Mouse (Mus musculus) testis, postnatal 14 days (tissue): ENCODE data around the gene Tapbp.
A peak's percentile ranks its signal among the peaks of the same experiment; 100 is the strongest.
"Not testable (repeated sequence)": the region's sequence is repeated elsewhere in the genome, so short reads cannot be mapped to it uniquely, and the experiment has no call there.

ENCODE experiments used
- DNase-seq: peaks from one replicate; pipeline ENCODE4 v3.0.0; 2021; ENCODE audit warnings: low spot score

Tapbp gene

GRCm38 (mm10) chr17:33948090-33948904, 32.6 kb downstream of the Tapbp start:
- DNase-seq, result no peak

GRCm38 (mm10) chr17:33948905-33949537, 33.3 kb downstream of the Tapbp start:
- no peak for DNase-seq

- DNase-seq, result no peak
These were observed 34.5 kb downstream of the Tapbp start for GRCm38 (mm10) chr17:33950131-33950625.

DNA sequence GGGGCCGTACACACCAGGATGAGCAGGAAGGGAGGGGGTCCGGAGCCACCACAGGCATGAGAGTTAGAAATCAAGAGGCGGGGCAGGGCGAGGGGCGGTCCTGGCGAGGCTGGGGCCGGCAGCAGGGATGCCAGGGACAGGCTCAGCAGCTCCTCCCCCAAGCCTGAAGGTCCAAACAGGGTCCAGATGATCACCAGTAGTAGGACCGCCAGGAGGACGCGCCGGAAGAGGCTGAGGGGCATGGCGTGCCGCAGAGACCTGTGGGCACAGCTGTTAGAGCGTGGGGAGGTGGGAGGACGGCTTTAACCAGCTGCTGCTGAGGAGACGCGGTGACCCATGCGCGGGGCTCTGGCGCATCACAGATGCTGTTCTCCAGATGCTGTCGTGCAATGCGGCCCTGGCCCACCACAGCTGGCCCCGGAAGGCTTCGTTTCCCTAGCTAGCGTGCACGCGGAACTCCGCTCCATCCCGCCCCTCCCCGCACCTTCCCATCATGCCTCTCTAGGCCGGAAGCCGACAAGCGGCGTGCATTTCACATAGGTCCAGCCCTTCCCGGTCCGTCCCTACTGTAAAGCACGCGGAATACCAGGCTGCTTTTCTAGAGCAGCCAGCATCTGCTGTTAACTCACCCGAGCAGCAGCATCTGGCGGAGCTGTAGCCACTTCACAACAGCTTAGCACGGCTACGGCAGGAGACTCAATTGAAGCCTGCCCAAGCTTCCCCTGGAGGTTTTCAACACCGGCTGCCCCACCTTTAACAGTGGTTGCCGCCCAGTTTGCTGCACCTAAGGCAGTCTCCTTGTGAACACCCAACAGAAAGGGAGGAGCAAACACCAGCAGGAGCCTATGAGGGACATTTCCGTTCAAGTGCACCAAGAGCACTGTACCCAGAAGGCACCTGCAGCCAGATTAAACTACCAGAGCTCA, 35.6 kb downstream of the Tapbp start, which contains the start of gene B3galt4:
Gene B3galt4 (minus strand): TSS at position 468 of the 926 bp plus-strand sequence.
- peak; percentile 82 for DNase-seq

- DNase-seq, result not testable (repeated sequence)
These were observed 36.3 kb downstream of the Tapbp start for GRCm38 (mm10) chr17:33952015-33952414.

DNA sequence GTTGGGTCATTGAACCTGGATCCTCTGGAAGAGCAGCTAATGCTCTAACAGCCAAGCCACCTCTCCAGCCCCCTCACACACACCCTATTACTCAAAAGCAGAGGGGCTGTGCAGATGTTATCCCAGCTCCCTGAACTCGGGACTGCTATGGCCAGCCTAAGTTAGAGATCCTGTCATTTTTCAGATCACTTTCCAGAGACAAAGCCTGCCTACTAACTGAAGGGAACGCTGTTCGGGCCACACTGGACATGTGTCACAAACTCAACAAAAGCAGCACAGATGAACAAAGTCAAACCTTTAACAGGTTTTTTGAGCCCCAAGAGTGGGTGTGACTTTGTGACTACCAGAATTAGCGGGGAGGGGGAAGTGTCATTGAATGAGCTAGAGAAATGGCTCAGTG, 37.2 kb downstream of the Tapbp start:
- DNase-seq, result no peak

DNA sequence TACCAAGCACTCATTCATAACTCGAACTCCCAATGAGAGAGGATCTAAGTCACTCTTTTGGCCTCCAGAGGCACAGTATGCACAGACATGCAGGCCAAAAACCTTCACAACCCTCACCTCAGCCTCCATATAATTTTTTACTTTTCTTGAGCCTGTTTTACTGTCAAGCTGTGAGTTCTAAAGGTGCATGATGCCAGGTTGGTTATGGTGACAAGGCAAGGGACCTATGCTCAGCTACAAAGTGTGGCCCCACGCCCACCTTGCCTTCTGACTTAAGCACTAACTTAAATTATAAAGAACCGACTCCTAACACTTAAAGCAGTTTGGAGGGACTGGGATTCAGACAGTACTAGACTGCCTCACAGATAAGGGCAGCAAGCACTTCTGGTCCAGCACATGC, 37.6 kb downstream of the Tapbp start:
- no peak for DNase-seq

DNA sequence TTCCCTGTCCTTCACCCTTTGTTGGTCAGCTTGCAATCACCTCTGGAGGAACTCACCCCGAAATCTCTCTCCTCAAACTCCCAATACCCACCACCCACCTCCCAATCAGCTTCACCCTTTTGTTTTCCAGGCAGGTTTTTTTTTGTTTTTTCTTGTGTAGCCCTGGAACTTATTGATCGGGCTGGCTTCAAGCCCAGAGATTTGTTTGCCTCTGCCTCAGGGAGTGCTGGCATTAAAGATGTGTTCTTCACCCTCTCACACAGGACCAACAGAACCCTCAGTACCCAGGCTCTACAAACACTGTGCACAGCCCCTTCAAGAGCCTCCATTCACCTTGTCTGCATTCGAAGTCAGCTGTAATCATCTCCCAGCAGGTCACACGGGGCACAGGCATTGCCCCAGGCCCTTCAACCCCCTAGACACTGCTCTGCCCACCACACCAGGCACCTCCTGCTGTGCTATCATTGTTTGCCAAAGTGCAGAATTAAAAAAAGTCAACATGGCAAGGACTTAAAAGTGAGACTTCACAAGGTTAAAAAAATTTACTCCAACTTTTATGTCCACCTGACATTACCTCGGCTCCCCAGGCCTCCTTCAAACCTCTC, 38.4 kb downstream of the Tapbp start:
- DNase-seq, result no peak

- DNase-seq, result no peak
These were observed 39.2 kb downstream of the Tapbp start for GRCm38 (mm10) chr17:33954646-33955554.

DNA sequence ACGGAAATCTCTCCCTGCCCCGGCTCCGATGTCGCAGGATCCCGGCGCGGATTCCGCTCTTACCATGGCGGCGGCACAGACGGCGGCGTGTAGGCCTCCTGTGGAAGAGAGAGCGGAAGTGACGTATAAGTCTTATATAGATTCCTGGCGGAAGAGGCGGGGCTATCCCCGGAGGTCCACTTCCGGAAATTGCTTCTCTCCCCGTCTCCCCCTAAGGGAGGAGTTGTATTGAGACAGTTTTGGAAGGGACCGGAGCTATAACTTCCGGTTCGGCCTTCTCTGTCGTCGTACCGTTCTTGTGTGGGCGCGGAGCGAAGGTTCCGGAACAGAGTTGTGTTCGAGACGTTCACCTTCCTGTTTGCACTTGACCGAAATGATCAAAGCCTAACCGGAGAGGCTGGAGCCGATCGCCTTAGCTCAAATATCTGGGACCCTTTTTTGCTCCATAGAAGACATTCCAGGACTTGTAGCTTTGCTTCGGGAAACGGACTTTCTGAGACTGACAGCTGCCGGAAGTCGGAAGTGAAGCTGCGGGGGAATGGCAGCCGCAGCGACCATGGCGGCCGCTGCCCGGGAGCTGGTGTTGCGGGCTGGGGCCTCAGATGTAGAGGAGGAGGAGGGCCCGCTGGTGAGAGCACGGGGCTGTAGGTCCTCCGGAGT, 40.0 kb downstream of the Tapbp start, which contains the start of the genes Vps52 and Rps18:
Gene Vps52 (plus strand): TSS at position 258 of the 660 bp plus-strand sequence.
Gene Rps18 (minus strand): TSS at position 447 of the 660 bp plus-strand sequence.
- DNase-seq, result peak; percentile 97

- DNase-seq, result no peak
These were observed 40.6 kb downstream of the Tapbp start for GRCm38 (mm10) chr17:33956336-33956735.

DNA sequence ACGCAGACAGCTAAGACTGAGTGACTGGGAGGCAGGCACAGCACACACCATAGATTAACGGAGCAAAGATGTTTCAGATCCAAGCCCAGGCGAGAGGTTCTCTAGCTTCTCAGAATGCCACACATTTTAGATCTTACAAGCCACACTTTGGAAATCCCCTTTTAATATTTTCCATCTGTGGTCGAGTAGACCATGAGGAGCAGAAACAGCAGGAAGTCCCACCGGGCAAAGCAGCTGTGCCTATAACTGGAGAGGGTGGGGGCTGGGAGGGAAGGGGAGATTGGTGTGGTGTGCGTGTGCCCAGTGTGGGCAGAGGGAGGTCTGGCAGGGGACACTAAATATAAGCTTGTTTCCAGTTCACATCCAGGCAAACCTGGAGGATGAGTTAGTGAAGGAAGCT, 41.8 kb downstream of the Tapbp start:
- no peak for DNase-seq

GRCm38 (mm10) chr17:33958451-33958850, 42.8 kb downstream of the Tapbp start:
- no peak for DNase-seq

- DNase-seq, result no peak
These were observed 43.4 kb downstream of the Tapbp start for GRCm38 (mm10) chr17:33959135-33959534.

- DNase-seq, result no peak
These were observed 44.2 kb downstream of the Tapbp start for GRCm38 (mm10) chr17:33959948-33960347.

DNA sequence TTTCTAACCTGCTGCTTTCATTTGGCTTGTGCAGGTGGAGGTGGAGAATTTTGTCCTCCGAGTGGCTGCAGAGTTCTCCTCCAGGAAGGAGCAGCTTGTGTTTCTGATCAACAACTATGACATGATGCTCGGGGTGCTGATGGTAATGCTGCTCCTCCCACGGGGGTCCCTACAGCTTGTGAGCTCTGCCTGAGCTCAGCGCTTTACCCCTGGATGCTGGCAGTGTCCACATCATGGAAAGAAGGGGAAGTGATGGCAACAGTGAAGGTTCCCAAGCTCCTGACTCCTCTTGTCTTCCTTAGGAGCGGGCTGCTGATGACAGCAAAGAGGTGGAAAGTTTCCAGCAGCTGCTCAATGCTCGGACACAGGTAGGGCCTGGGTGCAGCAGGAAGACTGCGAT, 47.2 kb downstream of the Tapbp start:
- DNase-seq, result no peak

DNA sequence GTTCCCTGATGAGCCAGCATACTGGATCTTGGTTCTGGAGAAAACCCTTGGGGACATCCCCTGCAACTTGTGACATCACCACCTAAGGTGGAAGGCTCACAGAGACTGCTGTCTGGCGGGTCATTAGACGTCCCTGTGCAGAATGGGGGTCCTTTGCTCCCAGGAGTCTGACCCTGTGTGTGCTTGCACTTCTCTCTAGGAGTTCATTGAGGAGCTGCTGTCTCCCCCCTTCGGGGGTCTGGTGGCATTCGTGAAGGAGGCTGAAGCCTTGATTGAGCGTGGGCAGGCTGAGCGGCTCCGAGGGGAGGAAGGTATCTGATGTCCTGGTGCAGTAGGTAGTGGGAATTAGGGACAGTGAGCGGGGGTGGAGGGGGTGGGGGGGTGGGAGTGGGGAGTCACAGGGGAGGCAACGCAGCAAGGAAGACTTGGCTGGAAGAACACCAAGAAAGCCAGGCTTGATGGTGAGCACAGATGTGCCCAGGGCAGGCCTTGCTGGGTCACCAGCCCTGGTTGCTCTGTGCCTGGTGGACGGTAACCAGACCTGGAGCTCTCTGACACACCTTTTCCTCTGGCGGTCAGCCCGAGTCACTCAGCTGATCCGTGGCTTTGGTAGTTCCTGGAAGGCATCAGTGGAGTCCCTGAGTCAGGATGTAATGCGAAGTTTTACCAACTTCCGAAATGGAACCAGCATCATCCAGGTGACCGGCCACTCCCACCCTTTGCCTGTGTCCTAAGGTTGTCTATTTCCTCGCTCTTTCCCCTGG, 49.6 kb downstream of the Tapbp start:
- DNase-seq, result no peak

GRCm38 (mm10) chr17:33965846-33966550, 50.3 kb downstream of the Tapbp start:
- DNase-seq, result no peak

GRCm38 (mm10) chr17:33968489-33968888, 52.8 kb downstream of the Tapbp start:
- no peak for DNase-seq
